Mouse (Mus musculus): Measurements from ENCODE around the gene Kdm1b.

- no peak for TF ChIP-seq CTCF (IDR thresholded peaks at IDR 0.05; ENCODE audit: control insufficient read depth, insufficient read depth, insufficient read length)
- no peak for TF ChIP-seq CEBPB (IDR thresholded peaks at IDR 0.05; ENCODE audit: low read depth)
Observed at GRCm38 (mm10) chr13:47053971-47054370, 10.7 kb downstream of the Kdm1b start.
